Mouse (Mus musculus) ES-E14 (cell line): ENCODE data around the gene Slc25a22. TPM values are rescaled to one million over a fixed set of nuclear protein-coding genes. Genes with fewer than 3 reads are reported as not detected.

Source experiments
- DNase-seq: peaks from one replicate; pipeline ENCODE4 v3.0.0-alpha.2; 2013; ENCODE audit warnings: low read depth, low spot score
- H3K27ac ChIP-seq: 2 replicates; pipeline ENCODE4 v1.5.1; 2012; ENCODE audit warnings: low read depth, mild to moderate bottlenecking, low read length, moderate library complexity, mixed read lengths; ENCODE audit not compliant: poor library complexity, insufficient read depth, severe bottlenecking
- H3K36me3 ChIP-seq: 2 replicates; pipeline ENCODE4 v1.6.1; 2012; ENCODE audit warnings: mild to moderate bottlenecking, low read length, moderate library complexity, mixed read lengths; ENCODE audit not compliant: control insufficient read depth, poor library complexity, insufficient read depth, severe bottlenecking
- H3K4me1 ChIP-seq, 2 experiments: fragments of 150-350 bp in 1 of 2; sonication (generic) in 1 of 2; 2 replicates each; pipeline ENCODE4 v1.6.1; 2012; ENCODE audit warnings: low read length in 2 of 2, mild to moderate bottlenecking in 1 of 2, mixed read lengths in 1 of 2; ENCODE audit not compliant: control insufficient read depth in 2 of 2, insufficient read depth in 2 of 2, poor library complexity in 1 of 2
- H3K4me3 ChIP-seq, 2 experiments: fragments of 150-350 bp in 1 of 2; sonication (generic) in 1 of 2; 2 replicates each; pipeline ENCODE4 v1.5.1; 2012; ENCODE audit warnings: low read length in 2 of 2, low read depth in 1 of 2, mild to moderate bottlenecking in 1 of 2, mixed read lengths in 1 of 2; ENCODE audit not compliant: insufficient read depth in 1 of 2, poor library complexity in 1 of 2, severe bottlenecking in 1 of 2
- H3K9ac ChIP-seq: 2 replicates; pipeline ENCODE4 v1.6.1; 2012; ENCODE audit warnings: low read depth, mild to moderate bottlenecking, low read length, mixed read lengths; ENCODE audit not compliant: poor library complexity, insufficient read depth, severe bottlenecking
- H3K9me3 ChIP-seq: fragments of 150-350 bp; sonication (generic); 2 replicates; pipeline ENCODE4 v1.6.1; 2012; ENCODE audit warnings: low read depth, mild to moderate bottlenecking, low read length; ENCODE audit not compliant: control insufficient read depth, insufficient read depth
- CHD2 ChIP-seq: IDR thresholded peaks from 2 replicates; pipeline ENCODE4 v1.6.1; 2014; ENCODE audit warnings: mild to moderate bottlenecking, low read depth, low read length, inconsistent platforms
- HCFC1 ChIP-seq: IDR thresholded peaks from 2 replicates; pipeline ENCODE4 v1.6.1; 2012; ENCODE audit warnings: low read length, inconsistent platforms, borderline replicate concordance; ENCODE audit not compliant: insufficient read depth
- MAFK ChIP-seq: IDR thresholded peaks from 2 replicates; pipeline ENCODE4 v1.6.1; 2014; ENCODE audit warnings: mild to moderate bottlenecking, low read depth, low read length, inconsistent platforms; ENCODE audit not compliant: insufficient read depth
- ZC3H11A ChIP-seq: IDR thresholded peaks from 2 replicates; pipeline ENCODE4 v1.6.1; 2012; ENCODE audit warnings: low read depth, mild to moderate bottlenecking, inconsistent platforms, low read length, borderline replicate concordance
- ZNF384 ChIP-seq: IDR thresholded peaks from 2 replicates; pipeline ENCODE4 v1.6.1; 2012; ENCODE audit warnings: low read depth, low read length, inconsistent platforms
- in situ Hi-C, 2 experiments: fragments of 600-800 bp; cut with MboI; formaldehyde crosslinking; loops; one replicate each; pipeline ENCODE4 v1.15.1; 2025; ENCODE audit warnings: low sequenced_read_pairs in 2 of 2, inconsistent platforms in 1 of 2; ENCODE audit not compliant: unreplicated experiment in 2 of 2
- total RNA-seq: library from RNA; depleted of rRNA; stranded (reverse); fragments of 300-350 nt; gene quantifications from 2 replicates; pipeline ENCODE4 v1.2.3, GENCODE M21; 2012

The Slc25a22 gene
- total RNA-seq, 1 experiment = 16.2 TPM

- in situ Hi-C loops = no loop called here
- TF ChIP-seq ZC3H11A = no peak
- no peak for TF ChIP-seq MAFK
- TF ChIP-seq ZNF384 = no peak
- no peak for TF ChIP-seq HCFC1
- no peak for TF ChIP-seq CHD2
- Histone ChIP-seq H3K9me3 (no peaks in the 10 kb centered on the region), H3K9ac (no peak overlapping the region), H3K4me3 (no peak overlapping the region), H3K27ac (peak overlapping the region; percentile 43; the same call in 1 of the 2 replicates), H3K4me1 (peaks cover 6 to 11% of the 10 kb centered on the region in 2 experiments; a peak in 3 of 4 replicates), H3K36me3 (no peaks in the 10 kb centered on the region)
- DNase-seq = no peak
Measured at GRCm38 (mm10) chr7:141416144-141416841, 21.4 kb downstream of the Slc25a22 start.

- no peak within 1 kb of the TSS; the same call in 1 of the 2 replicates for H3K27ac ChIP-seq
- in situ Hi-C loops = no loop called here
- H3K9ac ChIP-seq = peak within 1 kb of the TSS; percentile 89
- no peak for TF ChIP-seq ZNF384
- TF ChIP-seq MAFK = no peak
- 0 out of 2 replicates have a peak, but pooled peaks have one; percentile 29 for TF ChIP-seq HCFC1
- no peak for TF ChIP-seq ZC3H11A
- H3K36me3 ChIP-seq = peaks cover 6% of the 10 kb centered on the region; the same call in 1 of the 2 replicates
- H3K4me3 ChIP-seq = peak within 1 kb of the TSS; percentile 91 to 94
- peaks cover 6 to 14% of the 10 kb centered on the region in 2 experiments; a peak in 3 of 4 replicates for H3K4me1 ChIP-seq
- peak; percentile 100 for DNase-seq
- H3K9me3 ChIP-seq = no peaks in the 10 kb centered on the region
Measured at GRCm38 (mm10) chr7:141413809-141414584, 23.7 kb downstream of the Slc25a22 start, which contains the start of gene Gatd1. Gene Gatd1, minus strand, starts transcription at chr7:141414136.

- H3K36me3 ChIP-seq = peaks cover 9% of the 10 kb centered on the region; the same call in 1 of the 2 replicates
- peak overlapping the region; percentile 89 for H3K9ac ChIP-seq
- peaks cover 6 to 15% of the 10 kb centered on the region in 2 experiments; a peak in 3 of 4 replicates for H3K4me1 ChIP-seq
- in situ Hi-C loops = no loop called here
- TF ChIP-seq ZNF384 (no peak), MAFK (no peak), CHD2 (no peak), ZC3H11A (no peak), HCFC1 (no peak)
- H3K27ac ChIP-seq = no peak overlapping the region
- peak overlapping the region; percentile 91 to 94 for H3K4me3 ChIP-seq
- no peaks in the 10 kb centered on the region for H3K9me3 ChIP-seq
- DNase-seq = no peak
Measured at GRCm38 (mm10) chr7:141413331-141413730, 24.4 kb downstream of the Slc25a22 start.

GRCm38 (mm10) chr7:141411667-141412066 lies 26.0 kb downstream of the Slc25a22 start:
- in situ Hi-C loops = no loop called here
- no peaks in the 10 kb centered on the region for H3K9me3 ChIP-seq
- no peak overlapping the region for H3K9ac ChIP-seq
- TF ChIP-seq MAFK (no peak), CHD2 (no peak), ZC3H11A (no peak), HCFC1 (no peak), ZNF384 (no peak)
- no peak for DNase-seq
- no peak overlapping the region for H3K27ac ChIP-seq
- no peak overlapping the region for H3K4me3 ChIP-seq
- H3K4me1 ChIP-seq = peaks cover 6 to 11% of the 10 kb centered on the region in 2 experiments; a peak in 3 of 4 replicates
- peaks cover 12% of the 10 kb centered on the region; the same call in 1 of the 2 replicates for H3K36me3 ChIP-seq
